Mouse (Mus musculus): Measurements from ENCODE around the gene Pcna.
"Not testable (repeated sequence)": the region's sequence is repeated elsewhere in the genome, so short reads cannot be mapped to it uniquely, and the experiment has no call there.

Pcna gene

DNA sequence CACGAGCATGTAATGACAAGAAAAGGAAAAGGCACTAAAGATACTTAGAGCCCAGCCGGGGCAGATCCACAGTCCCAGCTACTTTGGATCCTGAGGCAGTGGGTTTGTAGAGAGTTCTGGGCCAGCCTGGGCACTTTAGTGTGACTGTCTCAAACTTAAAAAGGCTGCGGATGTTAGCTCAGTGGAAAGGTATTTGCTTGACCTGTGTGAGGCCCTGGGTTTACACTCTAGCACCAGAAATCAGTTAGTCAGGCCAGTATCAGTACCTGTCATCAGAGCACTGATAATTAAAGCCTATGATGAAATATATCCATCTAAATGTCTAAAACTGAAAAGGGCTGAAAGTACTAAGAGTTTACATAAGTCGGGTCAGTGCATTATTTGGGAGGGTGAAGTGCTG lies 23.1 kb upstream of the Pcna start:
- no peak for DNase-seq (ENCODE audit: low read depth, low spot score)

DNA sequence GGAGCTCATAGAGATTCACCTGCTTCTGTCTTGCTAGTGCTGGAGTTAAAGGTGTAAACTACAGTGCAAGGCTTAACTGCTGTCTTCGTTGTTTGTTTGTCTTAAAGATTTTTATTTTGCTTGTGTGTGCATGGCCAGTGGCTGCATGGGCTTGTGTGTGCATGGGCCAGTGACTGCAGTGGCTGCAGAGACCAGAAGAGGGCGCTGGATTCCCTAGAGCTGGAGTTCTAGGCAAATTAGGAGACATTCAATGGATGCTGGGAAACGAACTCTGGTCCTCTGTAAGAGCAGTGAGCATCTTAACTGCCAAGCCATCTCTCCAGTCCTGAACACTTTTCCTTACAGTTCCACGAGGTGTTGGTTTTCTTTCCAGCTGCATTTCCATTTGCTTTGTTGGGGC lies 22.4 kb upstream of the Pcna start:
- DNase-seq (ENCODE audit: low read depth, low spot score), result peak; percentile 71

DNA sequence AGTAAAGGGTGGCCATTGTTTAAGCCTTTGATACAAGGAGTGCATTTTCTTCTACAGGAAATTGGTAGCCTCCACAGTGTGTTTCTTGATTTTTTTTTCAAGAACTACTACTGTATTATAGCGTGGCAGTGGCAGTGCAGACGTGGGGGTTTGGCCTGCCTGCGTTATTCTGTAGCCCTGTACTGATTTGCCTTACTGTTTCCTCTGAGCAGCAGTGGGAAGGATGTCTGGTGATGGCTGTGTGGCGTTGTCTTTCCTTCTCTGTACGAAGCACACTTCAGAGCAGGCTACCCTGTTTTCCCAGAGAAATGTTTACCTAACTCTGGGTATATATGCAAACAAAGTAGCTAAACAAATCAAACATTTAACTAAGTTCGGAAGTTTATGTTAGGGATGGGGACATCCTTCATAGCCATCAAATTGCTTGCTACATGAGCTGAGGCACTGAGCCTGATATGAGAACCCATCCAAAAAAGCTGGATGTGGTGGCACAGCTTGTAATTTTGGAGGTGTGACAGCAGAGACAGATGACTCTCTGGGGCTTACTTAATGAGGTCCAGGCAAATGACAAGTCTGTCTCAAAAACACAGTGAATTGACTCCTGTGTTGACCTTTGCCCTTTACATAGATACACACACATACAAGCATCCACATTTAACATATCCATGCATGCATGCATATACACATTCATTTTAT lies 19.7 kb upstream of the Pcna start:
- peak; percentile 42 for DNase-seq (ENCODE audit: low read depth, low spot score)

DNA sequence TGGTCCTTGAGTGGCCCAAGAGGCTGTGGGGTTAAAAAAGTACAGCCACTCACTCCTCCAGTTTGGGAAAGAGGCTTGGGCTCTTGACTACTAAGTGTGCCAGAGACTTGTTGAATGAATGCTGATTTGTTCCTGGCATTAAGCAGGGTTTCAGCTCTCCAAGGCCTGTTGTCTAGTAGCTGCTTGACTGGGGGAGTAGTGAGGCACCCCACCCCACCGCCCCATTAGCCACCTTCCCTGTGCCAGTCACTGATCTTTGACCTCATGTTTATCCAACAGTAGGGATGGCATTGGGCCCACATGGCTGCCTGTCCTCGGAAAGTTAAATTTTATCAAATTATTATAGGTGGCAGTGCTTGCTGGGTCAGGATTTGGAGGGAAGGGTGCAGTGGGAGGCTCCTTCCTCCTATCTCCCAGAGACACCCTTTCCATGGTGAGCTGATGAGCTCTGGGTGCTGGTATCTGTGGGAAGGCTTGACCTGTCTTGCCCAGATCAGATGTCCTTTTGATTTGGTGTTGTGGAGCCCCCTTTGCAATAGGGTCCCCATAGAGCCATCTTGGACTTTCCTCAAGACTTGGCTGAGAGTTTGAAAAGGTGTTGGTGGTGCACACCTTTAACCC lies 17.3 kb upstream of the Pcna start:
- no peak for DNase-seq (ENCODE audit: low read depth, low spot score)

DNA sequence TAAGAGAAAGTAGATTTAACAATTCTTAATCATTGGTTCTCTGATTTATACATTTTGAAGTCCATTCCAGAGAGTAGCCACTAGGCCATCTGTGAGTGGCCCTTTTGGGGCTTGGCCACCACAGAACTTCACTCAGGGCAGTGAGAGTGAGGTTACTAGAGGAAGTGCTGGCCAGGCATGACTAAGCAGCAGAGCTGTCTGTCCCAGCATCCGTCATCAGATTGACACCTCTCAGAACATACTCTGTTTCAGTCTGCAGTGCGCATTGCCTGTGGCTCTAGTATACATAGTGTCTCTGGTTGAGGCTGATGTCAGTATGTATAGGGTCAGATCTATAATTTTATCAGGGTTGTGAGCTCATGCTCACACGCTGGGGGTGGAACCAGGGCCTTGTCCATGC lies 16.1 kb upstream of the Pcna start:
- DNase-seq (ENCODE audit: low read depth, low spot score), result no peak

DNA sequence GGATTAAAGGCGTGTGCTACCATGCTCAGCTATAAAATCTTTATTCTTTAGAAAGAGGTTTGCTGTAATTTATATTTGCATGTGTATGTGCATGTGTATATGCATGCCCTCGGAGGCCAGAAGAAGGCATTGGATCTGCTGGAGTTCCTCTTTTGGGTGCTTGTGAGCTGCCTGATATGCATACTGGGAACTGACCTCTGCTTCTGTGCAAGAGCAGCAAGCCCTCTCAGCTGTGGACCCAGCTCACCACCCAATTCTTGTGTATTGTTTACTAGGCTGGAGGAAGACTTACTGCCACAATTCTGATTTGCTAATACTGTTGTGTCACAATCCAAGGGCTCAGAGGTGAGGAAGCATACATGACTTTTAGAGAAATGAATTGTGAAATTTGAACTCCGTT lies 13.0 kb upstream of the Pcna start:
- DNase-seq (ENCODE audit: low read depth, low spot score), result no peak

DNA sequence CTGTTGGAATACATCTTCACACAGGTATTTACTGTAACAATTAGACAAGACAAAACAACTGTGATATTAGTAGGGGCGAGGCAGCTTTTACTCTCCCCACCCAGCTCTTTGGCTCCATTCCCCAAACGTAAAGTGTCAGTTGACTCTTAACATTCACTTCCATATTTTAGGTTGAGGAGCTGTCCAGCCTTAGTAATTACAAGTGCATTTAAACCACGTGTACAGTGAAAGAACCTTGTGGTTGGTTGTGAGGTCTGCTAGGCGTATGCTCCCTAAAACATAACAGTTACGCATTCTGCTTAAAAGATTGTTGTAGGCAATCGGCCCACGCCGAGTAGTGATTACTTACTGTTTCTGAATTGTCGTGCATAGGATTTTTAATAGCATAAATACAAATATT lies 12.1 kb upstream of the Pcna start:
- peak; percentile 70 for DNase-seq (ENCODE audit: low read depth, low spot score)

DNA sequence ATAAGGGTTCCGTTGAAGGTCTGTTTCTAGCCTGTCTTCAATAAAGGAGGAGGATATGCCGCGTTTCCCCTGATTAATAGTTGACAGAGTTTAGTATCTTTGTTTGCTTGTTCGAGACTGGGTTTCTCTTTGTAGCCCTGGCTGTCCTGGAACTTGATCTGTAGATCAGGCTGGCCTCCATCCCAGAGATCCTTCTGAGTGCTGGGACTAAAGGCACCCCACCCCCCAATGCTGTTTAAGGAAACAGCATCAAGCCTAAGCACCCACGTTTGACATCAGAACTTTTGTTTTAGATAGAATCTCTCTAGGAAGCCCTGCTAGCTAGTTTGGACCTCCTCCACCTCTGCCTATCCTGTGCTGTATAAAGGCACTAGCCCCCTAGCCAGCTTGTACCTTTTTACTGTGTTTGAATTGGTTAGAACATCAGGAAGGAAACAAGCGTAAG lies 11.2 kb upstream of the Pcna start:
- no peak for DNase-seq (ENCODE audit: low read depth, low spot score)

DNA sequence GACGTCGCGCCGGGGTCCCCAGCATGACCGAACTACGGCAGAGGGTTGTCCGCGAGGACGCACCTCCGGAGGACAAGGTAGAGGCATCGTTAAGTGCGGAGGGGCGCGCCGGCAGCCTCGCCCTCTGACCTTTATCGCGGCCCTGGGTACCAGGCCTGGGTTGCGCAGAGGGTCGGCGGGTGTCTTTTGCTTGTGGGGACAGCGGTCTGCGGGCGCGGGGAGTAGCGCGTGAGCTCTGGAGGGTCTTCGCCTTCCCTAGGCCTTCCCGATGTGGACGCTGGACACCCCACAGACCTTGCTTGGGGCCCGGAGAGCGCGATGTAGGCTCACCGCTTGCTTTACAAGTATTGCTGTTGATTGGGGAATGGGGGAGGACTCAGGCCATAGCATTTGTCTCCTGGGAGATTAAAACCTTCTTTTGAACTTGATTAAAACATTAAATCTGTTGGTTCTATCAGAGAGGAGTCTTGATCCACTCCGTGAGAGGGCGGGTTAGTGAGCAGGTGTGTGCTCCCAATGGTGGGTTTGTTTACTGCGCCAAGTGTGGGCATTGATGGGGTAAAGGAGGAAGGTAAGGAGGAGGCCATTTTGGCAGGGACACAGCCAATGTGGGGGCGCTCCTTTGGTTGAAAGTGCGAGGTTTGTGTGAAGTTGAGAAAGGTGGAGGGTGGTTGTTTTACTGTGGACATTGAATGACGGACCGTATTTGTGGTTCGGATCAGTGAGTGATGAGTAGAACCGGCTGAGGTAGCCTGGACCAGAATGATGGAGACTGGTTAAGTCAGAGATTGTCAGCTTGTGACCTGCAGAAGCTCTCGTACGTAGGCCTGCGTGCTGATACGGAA lies 10.5 kb upstream of the Pcna start:
- DNase-seq (ENCODE audit: low read depth, low spot score), result peak; percentile 53

DNA sequence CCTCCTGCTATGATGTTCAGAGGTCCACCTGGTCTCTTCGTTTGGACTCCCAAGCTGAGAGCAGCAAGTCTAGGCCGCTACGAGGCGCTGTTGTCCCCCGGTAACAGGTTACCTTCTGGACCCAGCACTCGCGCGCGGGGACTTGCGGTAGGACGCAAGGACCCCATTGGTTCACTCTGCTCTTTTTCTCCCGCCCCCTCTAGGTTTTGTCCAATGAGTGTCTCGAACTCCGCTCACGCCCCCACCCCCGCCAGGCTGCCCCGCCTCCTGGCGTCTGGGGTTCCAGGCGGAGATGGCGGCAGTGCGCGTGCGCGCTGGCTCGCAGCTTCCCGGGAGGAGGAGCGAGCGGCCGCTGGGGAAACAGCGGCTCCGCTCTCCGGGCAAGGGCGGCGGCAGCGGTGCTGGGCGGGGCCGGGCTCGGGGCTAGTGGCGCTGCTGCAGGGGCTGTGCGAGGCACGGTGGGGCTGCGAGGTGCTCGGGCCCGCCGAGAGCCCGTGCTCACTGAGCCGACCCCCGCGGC lies 9.8 kb upstream of the Pcna start, which contains the start of gene Cds2:
Gene Cds2 (plus strand): TSS at position 270 of the 520 bp plus-strand sequence.
- peak; percentile 99 for DNase-seq (ENCODE audit: low read depth, low spot score)

DNA sequence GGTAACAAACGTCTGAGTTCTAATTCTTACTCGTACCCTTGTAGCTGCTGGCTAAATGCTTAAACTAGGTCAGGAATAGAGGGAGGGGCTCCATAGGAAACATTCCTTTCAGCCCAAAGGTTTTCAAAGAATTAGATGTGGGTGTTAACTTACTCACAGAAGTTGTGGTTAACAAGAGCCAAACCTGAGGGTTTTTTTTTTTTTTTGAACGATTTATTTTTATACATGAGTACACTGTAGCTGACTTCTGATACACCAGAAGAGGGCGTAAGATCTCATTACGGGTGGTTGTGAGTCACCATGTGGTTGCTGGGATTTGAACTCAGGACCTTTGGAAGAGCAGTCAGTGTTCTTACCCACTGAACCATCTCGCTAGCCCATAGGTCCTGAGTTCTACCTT lies 9.1 kb upstream of the Pcna start:
- DNase-seq (ENCODE audit: low read depth, low spot score), result no peak

DNA sequence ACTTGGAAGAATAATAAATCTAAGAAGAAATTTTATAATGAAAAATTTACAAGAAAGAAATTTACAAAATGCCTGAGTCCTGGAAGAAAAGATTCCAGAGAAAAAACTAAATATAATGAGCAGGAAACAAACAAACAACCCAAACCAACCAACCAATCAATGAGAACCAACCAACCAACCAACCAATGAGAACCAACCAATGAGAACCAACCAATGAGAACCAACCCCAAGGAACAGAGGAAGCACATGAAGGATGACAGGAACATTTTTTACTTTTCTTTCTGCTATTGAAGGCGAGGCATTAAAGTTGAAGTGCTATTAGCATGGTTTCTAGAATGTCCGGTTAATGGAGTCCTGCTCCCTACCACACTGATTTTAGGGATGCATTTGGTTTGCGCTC lies 7.5 kb upstream of the Pcna start:
- DNase-seq (ENCODE audit: low read depth, low spot score), result peak; percentile 55

DNA sequence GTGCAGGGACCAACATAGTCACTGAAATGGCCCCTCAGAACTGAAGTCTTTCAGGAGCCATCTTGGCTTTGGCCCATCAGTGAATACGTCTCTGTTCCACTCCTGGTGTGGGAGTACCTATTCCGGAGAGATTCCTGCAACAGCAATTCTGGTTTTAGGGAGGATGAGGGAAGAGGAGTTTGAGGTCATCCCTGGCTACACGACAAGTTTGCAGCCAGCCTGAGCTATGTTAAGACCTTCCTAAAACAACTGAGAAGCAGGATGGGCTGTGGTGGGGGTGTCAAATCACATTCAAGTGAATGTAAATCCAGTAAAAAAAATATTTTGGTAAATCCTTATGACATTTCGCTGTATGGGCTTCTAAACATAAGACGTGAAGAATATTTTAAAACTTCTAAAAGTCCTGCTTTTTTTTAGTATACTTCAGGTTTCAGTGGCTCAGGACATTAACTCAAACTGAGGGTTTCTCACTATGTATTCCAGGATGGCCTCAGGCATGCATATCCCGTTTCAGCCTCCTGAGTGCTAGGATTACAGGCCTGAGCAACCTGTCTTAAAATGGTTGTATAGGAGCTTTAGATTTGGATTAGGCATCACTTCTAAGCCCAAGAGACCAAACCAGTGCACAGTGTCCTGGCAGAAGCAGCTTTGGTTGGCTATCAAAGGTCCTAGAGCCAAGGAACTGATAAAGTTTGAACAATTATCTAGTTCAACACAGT lies 4.4 kb upstream of the Pcna start:
- peak; percentile 81 for DNase-seq (ENCODE audit: low read depth, low spot score)

DNA sequence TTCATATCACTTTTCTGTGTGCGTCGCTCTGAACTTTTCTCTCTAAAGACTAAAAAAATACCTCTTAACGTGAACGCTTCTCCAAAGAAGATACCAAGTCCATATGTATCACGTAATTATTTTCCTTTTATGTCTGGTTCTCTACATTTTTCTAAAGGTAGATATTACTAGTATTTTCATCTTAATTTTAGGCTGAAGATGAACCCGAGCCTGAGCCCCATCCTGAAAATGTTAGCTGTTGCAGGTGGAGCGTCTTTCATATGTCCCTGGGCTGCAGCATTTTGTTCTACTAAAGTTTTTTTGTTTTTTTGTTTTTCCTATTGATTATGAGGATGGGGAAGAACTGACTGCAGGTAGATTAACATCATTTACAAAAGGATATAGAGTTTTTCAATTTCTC lies 489 bp upstream of the Pcna start:
- DNase-seq (ENCODE audit: low read depth, low spot score), result no peak

DNA sequence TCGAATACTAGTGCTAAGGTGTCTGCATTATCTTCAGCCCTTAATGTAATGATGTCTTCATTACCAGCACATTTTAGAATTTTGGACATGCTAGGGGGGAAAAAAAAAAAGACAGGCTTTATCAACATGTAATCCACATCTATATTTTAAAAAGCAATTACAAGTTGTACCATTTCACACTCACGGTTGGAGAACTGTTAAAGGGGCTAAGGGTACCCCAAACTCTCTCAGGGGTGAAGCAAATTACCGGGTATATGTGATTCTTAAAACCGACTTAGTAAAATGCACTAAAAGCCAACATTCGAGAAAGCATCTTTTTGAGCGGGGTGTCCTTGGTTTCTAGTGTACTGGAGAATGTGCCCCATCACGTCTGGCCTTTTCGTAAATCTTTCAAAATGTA lies 1.2 kb downstream of the Pcna start:
- no peak for DNase-seq (ENCODE audit: low read depth, low spot score)

DNA sequence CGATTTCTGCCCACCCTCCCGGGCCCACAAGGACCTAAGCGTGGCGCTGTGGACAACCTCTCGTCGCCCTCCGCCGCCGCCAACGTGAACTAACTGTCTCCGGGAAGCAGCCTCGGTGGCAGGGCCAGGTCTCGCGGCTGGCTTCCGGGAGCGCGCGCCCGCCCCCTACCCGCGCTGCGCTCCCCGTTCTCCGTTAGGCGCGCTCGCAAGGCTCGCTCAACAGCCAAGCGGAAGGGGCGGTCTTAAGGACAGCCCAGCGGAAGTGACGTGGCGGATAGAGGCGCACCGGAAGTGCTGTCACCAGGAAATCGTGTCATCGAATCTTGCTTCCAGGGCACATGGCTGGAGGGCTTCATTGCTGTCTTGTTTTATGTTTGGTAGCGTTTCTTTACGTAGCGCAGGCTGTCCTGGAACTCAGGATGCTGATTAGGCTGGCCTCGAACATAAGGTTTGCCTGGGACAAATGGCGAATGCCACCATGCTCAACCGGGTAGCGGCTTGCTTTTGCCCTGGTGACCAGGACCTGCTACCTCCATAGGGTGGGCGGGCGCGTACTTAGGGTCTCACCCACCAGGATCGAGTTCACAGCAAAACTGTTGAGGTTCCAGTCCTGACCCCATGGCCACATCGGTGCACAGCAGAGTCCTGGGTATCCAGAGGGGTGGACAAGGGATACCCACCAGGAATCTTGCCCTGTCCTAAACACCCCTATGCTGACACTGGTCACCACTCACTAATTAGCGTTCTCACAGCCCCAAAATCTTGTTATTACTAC lies 5.4 kb downstream of the Pcna start, which contains the start of gene Tmem230:
Gene Tmem230 (minus strand): TSS at position 269 of the 775 bp plus-strand sequence.
- peak; percentile 95 for DNase-seq (ENCODE audit: low read depth, low spot score)

DNA sequence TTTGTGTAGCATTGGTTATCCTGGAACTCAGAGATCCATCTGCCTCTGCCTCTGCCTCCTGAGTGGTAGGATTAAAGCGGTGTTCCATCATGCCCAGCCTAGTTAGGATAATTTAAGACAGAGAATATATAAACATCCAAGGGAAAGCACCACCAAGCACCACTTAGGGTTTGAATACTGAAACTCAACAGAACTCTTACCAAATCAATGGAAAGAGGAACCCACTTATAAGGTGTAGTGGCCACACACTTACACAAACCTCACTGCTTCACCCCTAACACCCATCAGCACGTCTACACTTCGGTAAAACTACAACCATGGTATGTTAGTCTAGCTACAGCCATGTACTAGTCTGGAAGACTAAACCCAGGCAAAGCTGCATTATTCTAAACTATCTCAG lies 9.7 kb downstream of the Pcna start:
- no peak for DNase-seq (ENCODE audit: low read depth, low spot score)

DNA sequence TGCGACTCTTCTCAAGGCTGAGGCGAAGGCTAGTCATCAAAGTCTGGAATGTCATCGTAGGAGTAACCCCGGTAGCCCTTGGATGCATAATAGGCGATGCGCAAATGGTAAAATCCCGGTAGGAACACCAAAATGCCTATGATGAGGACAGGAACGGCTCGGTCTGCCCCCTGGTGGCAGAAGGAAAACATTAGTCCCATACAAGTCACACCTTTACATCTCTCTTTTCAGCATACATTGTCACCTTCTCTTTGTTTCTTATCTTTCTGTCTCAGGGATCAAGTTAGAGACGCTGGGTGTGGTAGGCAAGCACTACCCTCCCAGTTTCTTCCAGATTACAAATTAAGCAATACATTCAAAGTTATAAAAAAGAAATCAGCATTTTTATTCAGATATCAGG lies 12.7 kb downstream of the Pcna start:
- peak; percentile 69 for DNase-seq (ENCODE audit: low read depth, low spot score)

DNA sequence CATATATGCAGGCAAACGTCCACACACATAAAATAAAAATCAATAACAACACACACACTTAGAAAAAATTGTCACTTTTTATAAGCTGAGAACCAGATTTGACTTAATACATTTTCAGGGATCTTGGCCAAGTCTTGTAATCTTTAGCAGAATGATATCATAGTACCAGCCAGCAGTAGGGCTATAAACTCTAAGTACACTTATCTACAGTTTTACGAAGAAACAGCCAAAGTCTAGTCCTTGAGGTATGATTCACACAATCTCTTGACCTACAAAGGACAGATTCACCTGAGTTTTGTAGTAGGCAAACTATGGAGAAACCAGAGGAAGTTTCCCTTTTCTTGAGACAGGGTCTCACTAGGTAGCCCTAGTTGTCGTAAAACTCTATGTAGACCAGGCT lies 13.7 kb downstream of the Pcna start:
- not testable (repeated sequence) for DNase-seq (ENCODE audit: low read depth, low spot score)

DNA sequence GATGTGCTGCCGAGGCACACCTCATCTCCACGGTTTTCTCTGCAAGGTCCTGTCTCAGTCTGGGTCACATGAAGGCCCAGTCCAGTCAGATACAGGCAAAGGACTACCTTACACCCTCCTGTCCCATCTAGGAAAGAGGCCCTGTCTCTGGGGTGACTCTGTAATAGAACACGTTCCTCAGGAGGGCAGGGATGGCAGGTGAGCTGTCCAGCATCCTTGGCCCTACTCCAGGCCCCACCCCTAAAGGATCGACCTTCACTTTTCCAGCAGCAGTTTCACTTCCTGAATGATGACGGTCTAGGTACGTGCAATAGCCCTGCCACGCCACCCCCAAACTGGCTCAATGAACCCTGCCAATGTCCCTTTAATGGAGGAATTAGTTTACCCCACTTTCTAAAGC lies 17.1 kb downstream of the Pcna start:
- no peak for DNase-seq (ENCODE audit: low read depth, low spot score)

DNA sequence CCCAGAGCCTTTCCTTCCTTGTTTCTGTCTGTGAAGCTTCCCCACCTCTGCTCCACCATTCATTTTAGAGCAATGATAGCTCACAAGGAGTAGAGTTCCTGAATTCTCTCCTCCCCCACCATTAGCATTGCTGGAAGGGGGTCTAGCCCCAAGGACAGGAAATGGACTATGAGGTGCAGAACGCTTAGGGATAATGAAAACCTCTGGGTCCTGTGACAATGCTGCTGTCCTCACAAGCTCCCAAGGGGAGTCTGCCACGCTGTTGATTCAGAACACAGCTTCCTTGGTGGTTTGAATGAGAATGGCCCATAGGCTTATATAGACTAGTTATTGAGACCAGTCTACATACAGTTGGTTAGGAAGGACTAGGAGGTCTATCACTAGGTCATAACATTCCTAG lies 17.8 kb downstream of the Pcna start:
- peak; percentile 57 for DNase-seq (ENCODE audit: low read depth, low spot score)

Data from R1 (cell line).